Mouse (Mus musculus): ENCODE results near the gene Pde4d. TPM values are rescaled to one million over a fixed set of nuclear protein-coding genes. Genes with fewer than 3 reads are reported as not detected.

Pde4d gene
- polyA plus RNA-seq, 1 experiment from 2014 or later: 13.5 TPM

DNA sequence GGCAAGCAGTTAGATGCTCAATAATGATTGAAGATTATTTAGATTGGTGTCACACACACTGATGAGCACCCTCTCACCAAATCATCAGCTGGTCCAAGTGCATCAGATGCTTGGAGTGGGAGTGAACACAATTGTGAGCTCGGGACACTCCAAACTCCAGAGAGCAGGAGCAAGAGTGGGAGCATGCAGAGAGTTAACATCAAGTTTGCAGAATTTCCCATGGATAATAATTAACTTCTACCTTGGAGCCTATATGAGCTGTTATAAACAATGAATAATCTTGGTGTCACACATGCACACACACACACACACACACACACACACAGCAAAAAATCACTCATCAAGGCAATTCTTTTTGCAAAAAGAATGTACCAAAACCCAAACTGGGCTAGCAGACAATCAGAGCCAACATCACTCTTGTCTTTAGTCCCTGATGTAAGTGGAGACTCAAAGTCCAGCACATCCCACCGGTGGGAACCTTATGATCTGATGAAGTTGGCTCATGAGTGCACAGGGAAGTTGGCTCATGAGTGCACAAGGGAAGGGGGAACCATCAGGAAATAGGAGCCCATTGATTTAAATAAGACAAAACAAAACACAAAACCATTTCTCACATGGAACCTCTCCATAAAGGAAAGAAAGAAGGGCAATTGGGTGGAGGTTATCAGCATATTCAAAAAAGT lies 1391.5 kb downstream of the Pde4d start:
- H3K27me3 ChIP-seq (ENCODE audit: insufficient read depth, poor library complexity, severe bottlenecking): no peaks in the 10 kb centered on the region
- H3K4me1 ChIP-seq (replicated peaks): no peaks in the 10 kb centered on the region
- no peak overlapping the region for H3K27ac ChIP-seq
- WGBS: 91% methylated on average over 2 of the region's 2 CpGs
- no peaks in the 10 kb centered on the region for H3K36me3 ChIP-seq
- no peaks in the 10 kb centered on the region for H3K9me3 ChIP-seq
- DNase-seq (ENCODE audit: low spot score): no peak
- no peak overlapping the region for H3K4me3 ChIP-seq

DNA sequence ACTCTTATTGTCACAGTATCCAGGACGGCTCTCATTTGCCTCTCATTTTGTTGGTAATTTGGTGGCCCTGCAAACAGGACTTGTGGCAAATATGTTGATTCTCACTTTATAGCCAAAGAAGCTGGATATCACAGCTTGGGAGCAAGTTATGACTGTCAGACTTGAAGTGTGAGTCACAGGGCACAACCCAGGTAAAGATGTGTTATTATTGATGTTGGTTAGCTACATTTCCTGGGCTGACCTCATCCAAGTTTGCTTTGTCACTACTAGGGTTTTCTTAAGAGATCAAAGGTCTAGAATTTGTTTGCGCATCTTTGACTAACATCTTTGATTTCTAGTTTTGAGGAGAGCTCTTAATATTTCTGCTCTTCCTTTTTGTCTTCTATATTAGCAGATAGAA lies 1393.2 kb downstream of the Pde4d start:
- DNase-seq (ENCODE audit: low spot score): no peak
- Histone ChIP-seq H3K27me3 (ENCODE audit: insufficient read depth, poor library complexity, severe bottlenecking) (no peaks in the 10 kb centered on the region), H3K4me3 (no peak overlapping the region), H3K9me3 (no peaks in the 10 kb centered on the region), H3K27ac (no peak overlapping the region), H3K36me3 (no peaks in the 10 kb centered on the region), H3K4me1 (replicated peaks) (no peaks in the 10 kb centered on the region)
- WGBS: 94% methylated on average over 2 of the region's 2 CpGs

DNA sequence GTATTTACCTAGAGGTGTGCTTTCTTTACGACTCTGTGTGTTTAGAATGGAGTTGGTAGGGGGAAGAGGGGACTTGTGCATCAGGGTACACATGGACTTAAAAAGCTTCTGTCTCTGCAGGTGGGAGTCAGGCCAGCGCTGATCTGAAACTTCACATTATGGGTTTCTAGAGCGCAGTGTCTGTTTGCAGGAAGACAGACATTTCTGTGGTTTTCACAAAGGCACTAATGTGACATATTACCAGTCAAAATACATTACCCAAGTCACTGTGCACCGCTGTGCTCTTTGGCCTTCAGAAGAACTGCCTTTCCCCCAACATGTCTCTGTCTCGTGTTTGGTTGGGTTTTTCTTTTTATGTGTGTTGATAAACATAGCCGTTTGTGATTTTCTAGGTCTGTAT lies 1395.1 kb downstream of the Pde4d start:
- WGBS: 93% methylated on average over 6 of the region's 6 CpGs
- H3K9me3 ChIP-seq: no peaks in the 10 kb centered on the region
- H3K36me3 ChIP-seq: no peaks in the 10 kb centered on the region
- H3K27me3 ChIP-seq (ENCODE audit: insufficient read depth, poor library complexity, severe bottlenecking): no peaks in the 10 kb centered on the region
- no peak overlapping the region for H3K4me3 ChIP-seq
- H3K4me1 ChIP-seq (replicated peaks): no peaks in the 10 kb centered on the region
- H3K27ac ChIP-seq: no peak overlapping the region
- DNase-seq (ENCODE audit: low spot score): no peak

DNA sequence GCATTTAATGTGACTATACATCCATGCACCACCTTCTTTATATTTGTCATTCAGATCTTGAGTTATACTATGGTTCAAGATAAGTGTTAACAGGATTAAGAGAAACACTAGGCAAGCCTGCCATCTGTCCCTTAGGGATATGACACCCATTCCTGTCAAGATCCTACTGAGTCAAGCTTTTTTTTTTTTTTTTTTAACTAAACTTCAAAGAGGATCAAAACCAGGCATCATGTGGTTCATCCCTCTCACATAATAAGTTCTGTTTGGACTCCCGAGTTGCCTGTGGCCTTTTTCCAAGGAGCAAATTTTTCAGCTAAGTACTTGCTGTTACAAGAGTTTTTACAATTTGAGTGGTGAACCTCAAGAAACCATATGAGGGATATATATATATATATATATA lies 1414.1 kb downstream of the Pde4d start:
- DNase-seq (ENCODE audit: low spot score): no peak
- Histone ChIP-seq H3K36me3 (no peaks in the 10 kb centered on the region), H3K4me1 (replicated peaks) (no peaks in the 10 kb centered on the region), H3K27ac (no peak overlapping the region), H3K4me3 (no peak overlapping the region), H3K9me3 (no peaks in the 10 kb centered on the region), H3K27me3 (ENCODE audit: insufficient read depth, poor library complexity, severe bottlenecking) (no peaks in the 10 kb centered on the region)
- WGBS: 73% methylated on average over 1 of the region's 1 CpGs

DNA sequence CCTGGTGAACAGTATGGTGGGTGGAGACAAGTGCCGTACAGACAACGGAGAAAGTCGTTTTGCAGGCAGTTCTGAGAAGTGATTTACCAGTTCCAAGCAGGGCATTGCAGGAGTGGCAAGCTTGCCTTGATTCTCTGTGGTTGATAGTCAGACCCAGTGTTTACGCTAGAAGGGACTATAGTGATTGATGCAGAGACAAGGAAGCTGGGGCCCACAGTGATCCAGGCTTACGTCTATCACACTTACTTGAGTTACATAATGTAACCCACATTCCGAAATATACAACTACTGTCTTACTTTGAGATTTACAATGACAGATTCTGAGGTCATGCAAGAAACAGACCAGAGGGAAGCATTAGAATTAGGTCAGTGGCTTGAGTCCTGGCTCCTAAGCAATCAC lies 1414.6 kb downstream of the Pde4d start:
- WGBS: 86% methylated on average over 6 of the region's 6 CpGs
- H3K27ac ChIP-seq: no peak overlapping the region
- no peak overlapping the region for H3K4me3 ChIP-seq

DNA sequence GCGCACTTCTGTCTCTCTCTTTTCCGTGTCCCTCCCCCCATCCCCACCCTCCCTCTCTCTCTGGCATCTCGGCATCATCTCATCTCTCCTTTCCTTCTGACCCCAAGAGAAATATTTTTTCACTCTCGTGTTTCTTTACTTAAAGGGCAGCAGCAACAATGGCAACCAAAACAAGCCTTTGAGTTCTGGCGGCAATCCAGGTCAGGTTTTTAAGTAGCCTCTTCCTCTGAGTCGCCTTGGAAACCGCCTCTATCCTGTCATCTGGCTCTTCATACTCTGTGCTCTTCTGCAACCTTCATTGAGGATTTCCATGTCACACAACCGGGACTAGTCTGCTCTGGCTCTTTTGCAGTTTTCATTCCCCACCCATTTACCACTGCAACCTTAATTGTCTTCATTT lies 1430.6 kb downstream of the Pde4d start:
- 60% methylated on average over 8 of the region's 8 CpGs for WGBS
- no peaks in the 10 kb centered on the region for H3K27me3 ChIP-seq (ENCODE audit: insufficient read depth, poor library complexity, severe bottlenecking)
- DNase-seq (ENCODE audit: low spot score): no peak

More for the DNA sequence above, 1414.6 kb downstream of the Pde4d start:
- no peaks in the 10 kb centered on the region for H3K9me3 ChIP-seq
- DNase-seq (ENCODE audit: low spot score): no peak
- no peaks in the 10 kb centered on the region for H3K27me3 ChIP-seq (ENCODE audit: insufficient read depth, poor library complexity, severe bottlenecking)
- no peaks in the 10 kb centered on the region for H3K36me3 ChIP-seq
- H3K4me1 ChIP-seq (replicated peaks): no peaks in the 10 kb centered on the region

DNA sequence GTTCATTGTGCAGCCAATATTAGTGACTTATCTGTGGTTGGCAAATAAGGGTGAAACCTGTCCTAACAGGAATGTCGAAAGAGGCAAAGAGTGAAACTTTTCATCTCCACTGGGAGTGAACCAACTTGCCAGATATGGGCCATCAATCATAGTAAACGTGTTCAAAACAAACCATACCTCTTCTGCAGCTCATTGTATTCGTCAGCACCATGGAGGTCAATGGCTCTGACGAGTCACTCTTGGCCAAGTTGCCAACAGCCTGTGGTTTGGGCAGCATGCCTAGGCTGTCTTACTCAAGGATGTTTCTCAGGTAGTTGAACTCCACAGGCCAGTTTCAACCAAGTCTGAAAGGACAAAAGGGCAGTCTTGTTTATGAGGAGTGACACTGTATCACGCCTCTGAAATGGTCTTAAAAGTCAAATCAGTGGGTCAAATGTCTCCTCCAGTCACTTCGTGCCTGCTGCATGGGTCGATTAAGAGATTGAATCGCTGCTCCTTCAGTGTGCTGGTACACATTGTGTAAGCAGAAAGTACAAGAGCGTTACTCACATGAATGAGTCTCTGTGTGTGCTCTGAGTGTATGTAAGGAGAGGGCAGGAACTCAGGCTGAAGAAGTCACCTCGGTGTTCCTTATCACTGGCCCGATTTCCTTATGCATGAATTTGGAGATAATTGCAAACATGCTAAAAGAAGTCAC lies 1431.6 kb downstream of the Pde4d start:
- no peaks in the 10 kb centered on the region for H3K4me1 ChIP-seq (replicated peaks)
- no peaks in the 10 kb centered on the region for H3K9me3 ChIP-seq
- no peak for DNase-seq (ENCODE audit: low spot score)
- H3K27me3 ChIP-seq (ENCODE audit: insufficient read depth, poor library complexity, severe bottlenecking): no peaks in the 10 kb centered on the region
- 90% methylated on average over 11 of the region's 11 CpGs for WGBS
- H3K27ac ChIP-seq: no peak overlapping the region
- H3K36me3 ChIP-seq: no peaks in the 10 kb centered on the region
- H3K4me3 ChIP-seq: no peak overlapping the region

More for the DNA sequence above, 1430.6 kb downstream of the Pde4d start:
- no peaks in the 10 kb centered on the region for H3K9me3 ChIP-seq
- no peaks in the 10 kb centered on the region for H3K36me3 ChIP-seq
- no peak overlapping the region for H3K27ac ChIP-seq
- H3K4me1 ChIP-seq (replicated peaks): no peaks in the 10 kb centered on the region
- no peak overlapping the region for H3K4me3 ChIP-seq

DNA sequence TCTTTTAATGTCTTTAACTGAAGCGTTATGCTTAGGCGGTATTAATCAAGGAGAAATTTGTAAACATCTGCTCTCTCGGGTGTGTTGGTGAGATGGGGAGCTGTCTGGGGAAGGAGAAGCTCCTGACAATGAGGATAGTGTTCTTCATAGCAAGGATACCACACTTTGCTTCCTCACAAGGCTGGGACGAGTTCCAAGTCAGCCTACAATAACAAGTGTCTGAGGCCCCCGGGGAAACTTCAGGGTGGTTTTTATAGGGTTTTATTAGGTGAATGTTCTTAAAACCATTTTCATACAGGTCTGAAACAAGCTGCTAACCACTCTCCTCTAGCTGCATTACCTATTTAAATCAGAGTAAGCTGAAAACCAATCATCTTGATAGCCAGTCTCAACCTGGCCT lies 1433.9 kb downstream of the Pde4d start:
- Histone ChIP-seq H3K36me3 (no peaks in the 10 kb centered on the region), H3K4me1 (replicated peaks) (no peaks in the 10 kb centered on the region), H3K27ac (no peak overlapping the region), H3K9me3 (no peaks in the 10 kb centered on the region), H3K4me3 (no peak overlapping the region), H3K27me3 (ENCODE audit: insufficient read depth, poor library complexity, severe bottlenecking) (no peaks in the 10 kb centered on the region)
- no peak for DNase-seq (ENCODE audit: low spot score)
- WGBS: 81% methylated on average over 5 of the region's 5 CpGs

DNA sequence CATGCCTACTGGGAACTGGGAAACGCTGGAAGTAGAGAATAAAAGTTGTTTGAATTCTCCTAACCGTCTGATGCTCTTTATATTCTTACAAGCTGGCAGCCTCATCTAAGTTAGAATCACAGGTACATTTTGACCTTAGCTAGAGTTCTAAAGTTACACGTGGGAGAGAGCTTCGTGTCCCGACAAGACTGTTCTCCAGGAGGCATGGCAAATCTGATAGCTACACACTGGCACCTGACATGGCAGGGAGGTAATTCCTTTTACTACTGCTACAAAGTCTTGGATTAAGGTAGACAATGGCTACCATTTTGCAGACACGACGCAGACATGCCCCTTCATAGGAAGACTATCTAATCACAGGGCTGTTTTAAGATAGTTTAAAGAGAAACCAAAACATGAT lies 1435.1 kb downstream of the Pde4d start:
- Histone ChIP-seq H3K36me3 (no peaks in the 10 kb centered on the region), H3K4me1 (replicated peaks) (no peaks in the 10 kb centered on the region), H3K27me3 (ENCODE audit: insufficient read depth, poor library complexity, severe bottlenecking) (no peaks in the 10 kb centered on the region), H3K27ac (no peak overlapping the region), H3K4me3 (no peak overlapping the region), H3K9me3 (no peaks in the 10 kb centered on the region)
- no peak for DNase-seq (ENCODE audit: low spot score)
- 93% methylated on average over 7 of the region's 7 CpGs for WGBS

DNA sequence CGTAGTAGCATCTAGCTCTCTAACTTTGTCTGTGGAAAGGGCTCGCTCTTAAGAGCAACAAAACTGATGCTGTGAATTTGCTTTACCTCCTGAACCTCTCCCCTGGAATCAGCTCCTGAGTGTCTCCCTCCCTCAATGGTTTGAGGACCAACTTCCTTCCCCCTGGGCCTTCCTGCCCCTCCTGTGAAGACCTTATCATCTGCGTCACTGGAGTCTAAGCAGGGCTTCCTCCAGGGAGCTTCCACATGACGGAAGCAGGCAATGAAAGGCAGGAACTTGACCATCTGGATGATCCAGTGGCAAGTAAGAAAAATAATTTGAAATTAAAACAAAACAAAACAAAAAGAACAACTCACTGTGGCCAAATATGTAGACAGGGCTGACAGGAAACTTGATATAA lies 1438.5 kb downstream of the Pde4d start:
- no peak overlapping the region for H3K4me3 ChIP-seq
- H3K27me3 ChIP-seq (ENCODE audit: insufficient read depth, poor library complexity, severe bottlenecking): no peaks in the 10 kb centered on the region
- no peaks in the 10 kb centered on the region for H3K36me3 ChIP-seq
- H3K9me3 ChIP-seq: no peaks in the 10 kb centered on the region
- DNase-seq (ENCODE audit: low spot score): no peak
- no peak overlapping the region for H3K27ac ChIP-seq
- 82% methylated on average over 4 of the region's 4 CpGs for WGBS
- H3K4me1 ChIP-seq (replicated peaks): no peaks in the 10 kb centered on the region

DNA sequence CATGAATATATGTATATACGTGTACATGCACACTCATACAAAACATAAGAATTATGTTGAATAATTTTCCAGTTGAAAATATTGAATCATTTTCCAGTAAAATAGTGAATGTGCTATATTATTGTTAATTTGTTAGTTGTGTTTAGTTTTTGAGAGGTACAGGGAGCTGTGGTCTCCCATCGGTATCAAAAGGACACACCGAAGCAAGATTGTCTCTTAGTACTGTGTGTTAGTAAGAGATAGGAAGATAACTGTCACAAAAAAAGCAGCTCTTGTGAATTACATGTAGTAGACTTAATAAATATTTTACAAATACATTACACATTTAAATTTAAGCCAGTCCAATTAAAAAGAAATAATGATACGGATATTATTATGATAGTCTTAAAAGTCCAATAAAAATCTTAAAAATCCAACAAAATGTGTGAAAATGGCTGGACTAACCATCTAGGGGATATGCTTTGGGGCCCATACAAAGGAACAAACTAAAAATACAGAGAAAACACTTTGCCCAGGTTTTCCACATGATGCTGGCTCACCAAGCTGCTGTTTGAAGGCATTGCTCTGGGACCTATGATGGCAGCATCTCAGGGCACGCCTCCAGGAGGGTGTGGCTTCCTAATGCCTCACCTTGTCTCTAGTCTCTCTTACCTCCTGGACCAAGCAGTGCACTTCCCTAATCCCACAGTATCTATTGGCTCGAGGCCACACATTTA lies 1441.6 kb downstream of the Pde4d start:
- 80% methylated on average over 6 of the region's 6 CpGs for WGBS

DNA sequence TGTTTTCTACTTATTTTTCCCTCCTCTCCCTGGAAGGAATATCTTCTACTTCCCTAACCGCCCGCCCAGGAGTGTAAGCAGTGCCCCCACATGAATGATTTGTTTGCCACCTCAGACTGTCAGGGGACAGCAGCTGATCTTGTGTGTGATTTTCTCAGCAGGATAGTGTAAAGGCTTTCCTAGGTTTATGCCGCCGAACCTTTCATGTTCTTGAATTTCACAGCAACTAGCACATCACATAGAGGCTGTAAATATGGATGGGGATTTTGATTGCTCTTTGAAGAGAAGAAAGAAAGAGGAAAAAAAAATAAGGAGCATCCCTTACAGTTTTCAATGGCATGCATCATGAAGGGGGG lies 1442.1 kb downstream of the Pde4d start:
- Histone ChIP-seq H3K9me3 (no peaks in the 10 kb centered on the region), H3K27me3 (ENCODE audit: insufficient read depth, poor library complexity, severe bottlenecking) (no peaks in the 10 kb centered on the region), H3K27ac (no peak overlapping the region), H3K36me3 (no peaks in the 10 kb centered on the region), H3K4me1 (replicated peaks) (no peaks in the 10 kb centered on the region), H3K4me3 (no peak overlapping the region)
- WGBS: 74% methylated on average over 4 of the region's 4 CpGs
- no peak for DNase-seq (ENCODE audit: low spot score)

More for the DNA sequence above, 1441.6 kb downstream of the Pde4d start:
- H3K36me3 ChIP-seq: no peaks in the 10 kb centered on the region
- no peaks in the 10 kb centered on the region for H3K9me3 ChIP-seq
- no peak overlapping the region for H3K27ac ChIP-seq
- no peak overlapping the region for H3K4me3 ChIP-seq
- no peak for DNase-seq (ENCODE audit: low spot score)
- H3K4me1 ChIP-seq (replicated peaks): no peaks in the 10 kb centered on the region
- H3K27me3 ChIP-seq (ENCODE audit: insufficient read depth, poor library complexity, severe bottlenecking): no peaks in the 10 kb centered on the region
